Mouse (Mus musculus) kidney, adult 11 months (tissue): ENCODE results near the gene Arfgef2.

Experiments
- DNase-seq: peaks from one replicate; pipeline ENCODE4 v3.0.0; 2022

Arfgef2 gene

DNA sequence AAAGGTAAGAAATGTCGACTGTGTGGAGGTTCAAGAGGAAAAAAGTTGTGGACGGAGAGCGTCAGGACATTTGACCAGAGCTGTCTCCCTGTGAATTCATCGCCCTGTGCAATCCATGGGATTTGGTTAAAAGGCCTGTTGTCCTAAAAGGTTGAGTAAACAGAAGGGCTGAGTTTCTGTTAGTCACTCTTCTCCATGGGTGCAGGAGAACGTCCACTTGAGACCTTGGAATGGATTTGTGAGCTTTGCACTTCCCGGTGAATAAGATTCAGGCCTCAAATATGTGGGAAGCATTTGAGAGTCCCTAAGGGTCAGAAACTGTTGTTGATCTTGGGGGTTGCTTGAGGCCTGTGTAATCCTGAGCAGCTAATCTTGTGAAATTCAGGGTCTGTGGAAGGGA, 1.4 kb downstream of the Arfgef2 start:
- no peak for DNase-seq

DNA sequence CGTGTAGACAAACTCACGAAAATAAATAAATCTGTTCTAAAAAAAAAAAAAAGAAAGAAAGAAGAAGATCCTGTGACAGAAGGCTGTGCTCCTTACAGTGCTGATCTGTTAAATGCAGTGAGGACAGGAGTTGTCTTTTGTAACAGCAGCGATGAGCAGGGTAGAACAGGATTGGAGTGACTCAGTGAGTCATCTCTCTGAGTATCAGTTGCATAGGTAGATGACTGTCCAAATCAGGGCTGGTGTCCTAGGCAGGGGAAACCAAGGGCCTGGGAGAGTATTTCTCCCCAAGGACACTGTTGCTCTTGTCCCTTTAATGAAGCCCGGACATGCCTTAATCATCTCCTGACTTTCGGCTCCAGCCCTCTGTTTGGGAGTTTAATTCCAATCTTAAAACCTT, 4.1 kb downstream of the Arfgef2 start:
- no peak for DNase-seq

DNA sequence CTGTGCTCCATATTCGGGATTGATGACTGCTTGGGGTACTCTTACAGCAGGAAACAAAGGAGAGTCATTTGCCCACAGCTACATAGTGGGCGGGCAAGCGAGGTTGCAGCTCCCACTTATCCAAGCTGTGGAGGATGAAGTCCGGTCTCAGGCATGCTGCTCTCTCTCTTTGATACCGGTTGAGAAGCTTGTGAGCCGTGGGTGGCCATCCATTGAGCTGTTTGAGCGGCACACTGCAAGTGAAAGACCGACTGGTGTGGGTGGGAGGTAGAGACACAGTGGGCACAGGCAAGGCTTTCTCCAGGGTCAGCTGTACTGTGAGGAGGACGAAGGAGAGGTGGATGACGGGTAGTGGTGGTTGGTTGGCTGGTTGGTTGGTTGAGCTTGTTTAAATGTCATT, 5.4 kb downstream of the Arfgef2 start:
- no peak for DNase-seq

DNA sequence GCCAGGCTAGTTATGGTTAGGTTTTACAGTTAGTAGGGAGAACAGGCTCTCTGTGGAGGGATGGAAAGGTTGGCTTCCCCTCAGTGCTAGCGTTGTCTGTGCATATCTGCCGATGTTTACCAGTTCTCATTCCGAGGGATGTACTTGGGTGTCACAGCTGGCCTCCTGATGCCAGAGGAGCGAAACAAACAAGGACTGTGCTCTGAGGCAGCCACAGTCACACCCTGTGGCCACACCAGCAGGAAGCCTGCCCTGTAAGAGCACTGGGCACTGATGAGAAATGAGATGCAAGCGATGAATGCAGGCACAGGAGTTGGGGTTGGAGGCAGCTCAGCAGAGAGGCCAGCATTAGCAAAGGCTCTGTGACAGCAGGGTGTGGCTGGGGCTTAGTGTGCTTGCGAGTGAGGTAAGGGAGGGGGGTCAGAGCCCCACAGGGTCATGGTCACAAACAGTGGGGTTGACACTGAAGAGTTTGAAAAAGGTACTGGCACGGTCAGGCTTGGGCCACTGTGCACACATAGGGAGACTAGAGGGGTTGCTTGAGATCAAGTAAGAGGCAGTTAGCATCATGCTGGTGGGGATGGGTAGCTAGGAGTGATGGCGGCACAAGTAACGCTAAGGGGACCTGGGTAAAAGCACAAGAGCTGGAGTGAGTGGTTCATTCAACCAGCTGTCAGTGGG, 13.2 kb downstream of the Arfgef2 start:
- no peak for DNase-seq

DNA sequence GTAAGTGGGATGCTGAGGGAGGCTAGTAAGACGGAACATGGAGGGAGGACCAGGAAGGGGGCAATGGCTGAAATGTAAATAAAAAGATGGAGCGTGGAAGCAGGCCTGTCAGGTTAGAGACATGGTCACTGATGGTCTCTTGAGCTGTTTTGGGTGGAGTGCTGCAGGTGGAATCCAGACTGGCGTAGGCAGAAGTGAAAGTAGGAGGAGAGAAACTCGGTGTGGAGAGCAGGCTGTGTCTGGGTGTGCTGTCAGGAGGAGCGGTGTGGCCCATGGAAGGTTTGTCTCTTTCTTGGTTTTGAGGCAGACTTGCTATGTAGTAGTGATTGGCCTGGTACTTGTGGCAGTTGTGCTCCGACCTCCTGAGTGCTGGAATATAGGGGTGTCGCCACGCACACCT, 14.5 kb downstream of the Arfgef2 start:
- no peak for DNase-seq

DNA sequence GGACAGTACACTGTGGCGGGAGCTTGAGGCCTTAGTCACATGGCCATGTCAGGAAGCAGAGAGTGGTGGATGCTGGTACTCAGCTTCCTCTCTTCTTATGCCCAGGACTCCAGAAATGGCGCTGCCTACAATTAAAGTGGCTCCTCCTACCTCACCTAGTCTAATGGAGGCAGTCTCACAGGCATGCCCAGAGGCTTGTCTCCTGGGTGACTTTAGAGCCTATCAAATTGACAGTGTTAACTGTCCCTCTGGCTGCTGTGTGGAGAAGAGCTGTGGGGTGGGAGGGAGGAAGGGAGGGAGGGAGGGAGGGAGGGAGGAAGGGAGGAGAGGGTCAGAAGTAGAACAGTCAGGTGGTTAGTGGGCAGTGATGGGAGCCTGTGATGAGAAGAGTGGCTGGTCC, 15.5 kb downstream of the Arfgef2 start:
- no peak for DNase-seq

DNA sequence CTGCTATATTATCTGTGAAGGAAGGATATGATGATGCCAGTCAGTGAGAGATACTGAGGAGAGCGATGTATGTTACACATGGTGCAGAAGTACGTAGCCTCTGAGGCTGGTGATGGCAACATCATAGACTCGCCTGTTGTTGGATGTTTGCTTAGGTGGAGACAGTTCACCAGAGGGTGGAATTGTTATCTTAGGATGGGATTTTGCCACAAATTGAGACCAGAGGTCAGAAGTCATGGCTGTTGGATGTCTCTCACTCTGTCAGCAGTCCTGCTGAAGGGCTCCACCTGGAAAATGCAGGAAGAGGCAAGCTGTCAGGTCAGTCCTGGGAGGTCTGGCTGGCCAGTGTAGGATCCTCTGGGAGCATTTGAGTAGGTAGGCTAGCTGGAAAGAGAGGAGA, 16.0 kb downstream of the Arfgef2 start:
- DNase-seq = no peak

DNA sequence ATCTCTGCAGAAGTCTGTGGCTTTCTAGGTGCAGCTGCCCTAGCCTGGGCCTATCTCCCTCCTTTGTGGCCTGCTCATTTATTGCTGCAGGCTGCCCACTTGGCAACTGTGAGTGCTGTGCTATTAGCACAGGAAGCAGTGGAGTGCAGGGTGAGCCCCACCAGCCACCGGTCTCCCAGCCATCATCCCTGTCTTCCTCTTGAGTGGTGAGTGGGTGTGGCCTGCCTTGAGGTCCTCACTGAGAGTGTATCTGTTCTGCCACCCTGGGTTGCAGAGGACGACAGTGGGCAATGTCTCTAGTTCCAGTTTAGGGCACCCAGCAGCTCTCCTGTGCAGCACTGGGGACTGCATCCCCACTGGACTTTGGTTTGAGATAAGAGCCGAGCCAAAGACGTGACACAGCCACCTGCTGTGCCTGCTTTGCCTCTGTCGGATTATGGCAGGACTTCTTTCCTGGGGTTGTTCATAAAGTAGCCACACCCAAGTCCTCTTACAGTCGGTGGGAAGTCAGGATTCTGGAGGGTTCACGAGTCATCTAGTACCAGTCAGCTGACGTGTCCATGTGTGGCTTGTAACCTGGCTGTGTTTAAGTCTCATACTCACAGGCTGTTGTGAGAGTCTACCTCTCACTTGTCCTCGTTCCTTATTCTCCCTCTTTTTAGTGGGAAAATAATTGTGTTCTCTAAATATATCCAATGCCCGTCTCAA, 16.9 kb downstream of the Arfgef2 start:
- no peak for DNase-seq

DNA sequence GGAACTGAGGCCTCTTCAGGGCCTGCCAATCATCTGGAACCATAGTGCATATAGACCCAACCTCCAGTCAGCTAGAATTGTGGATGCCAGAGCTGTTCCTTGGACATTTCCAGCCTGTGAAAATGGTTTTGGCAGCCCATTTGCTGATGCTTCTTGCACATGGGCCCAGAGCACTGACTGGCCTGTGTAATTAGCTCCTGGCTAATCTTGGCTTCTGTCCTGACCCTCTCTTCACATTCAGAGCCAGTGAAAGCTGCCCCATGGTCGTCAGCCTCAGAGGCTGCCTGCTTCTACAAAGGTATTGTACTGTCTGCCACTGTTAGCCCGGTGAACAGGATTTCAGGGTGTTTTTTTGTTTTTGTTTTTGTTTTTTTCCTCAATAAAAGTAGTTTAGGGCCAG, 17.5 kb downstream of the Arfgef2 start:
- no peak for DNase-seq

DNA sequence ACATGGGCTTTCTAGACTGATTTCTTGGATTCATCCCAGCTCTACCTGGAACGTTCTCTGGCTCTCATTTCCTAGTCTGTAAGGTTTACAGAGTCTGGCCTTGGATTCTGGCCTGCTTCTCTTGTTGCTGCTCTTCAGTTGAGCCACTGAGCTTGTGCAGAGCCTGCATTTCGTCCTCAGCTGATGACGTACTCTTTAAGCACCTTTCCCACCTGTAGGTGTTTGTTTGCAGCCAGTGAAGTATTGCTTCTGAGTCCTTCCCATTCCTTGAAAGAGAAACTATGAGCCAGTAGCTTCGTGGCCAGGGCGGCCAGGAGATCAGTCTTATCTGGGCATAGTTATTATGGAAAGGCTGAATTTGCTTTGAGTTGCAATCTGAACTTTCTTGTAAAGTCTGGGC, 19.0 kb downstream of the Arfgef2 start:
- DNase-seq = no peak

DNA sequence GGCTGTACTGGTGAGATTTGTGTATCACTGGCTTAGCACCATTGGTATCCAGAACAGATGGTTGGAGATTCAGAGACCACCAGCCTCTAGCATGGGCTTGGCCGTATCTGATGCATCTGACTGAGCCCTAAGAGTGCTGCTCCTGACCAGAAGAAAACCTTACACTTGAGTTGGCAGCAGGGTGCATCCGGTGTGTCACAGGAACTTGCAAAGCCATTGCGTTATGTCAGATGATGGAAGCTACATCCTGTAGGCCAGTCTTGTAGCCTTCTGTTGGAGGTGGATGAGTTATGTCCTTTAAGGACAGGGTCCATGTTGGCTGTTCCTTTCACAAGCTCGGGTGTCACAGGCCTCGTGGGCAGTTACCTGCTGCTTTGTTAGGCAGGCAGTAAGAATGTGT, 19.6 kb downstream of the Arfgef2 start:
- peak; percentile 26 for DNase-seq

DNA sequence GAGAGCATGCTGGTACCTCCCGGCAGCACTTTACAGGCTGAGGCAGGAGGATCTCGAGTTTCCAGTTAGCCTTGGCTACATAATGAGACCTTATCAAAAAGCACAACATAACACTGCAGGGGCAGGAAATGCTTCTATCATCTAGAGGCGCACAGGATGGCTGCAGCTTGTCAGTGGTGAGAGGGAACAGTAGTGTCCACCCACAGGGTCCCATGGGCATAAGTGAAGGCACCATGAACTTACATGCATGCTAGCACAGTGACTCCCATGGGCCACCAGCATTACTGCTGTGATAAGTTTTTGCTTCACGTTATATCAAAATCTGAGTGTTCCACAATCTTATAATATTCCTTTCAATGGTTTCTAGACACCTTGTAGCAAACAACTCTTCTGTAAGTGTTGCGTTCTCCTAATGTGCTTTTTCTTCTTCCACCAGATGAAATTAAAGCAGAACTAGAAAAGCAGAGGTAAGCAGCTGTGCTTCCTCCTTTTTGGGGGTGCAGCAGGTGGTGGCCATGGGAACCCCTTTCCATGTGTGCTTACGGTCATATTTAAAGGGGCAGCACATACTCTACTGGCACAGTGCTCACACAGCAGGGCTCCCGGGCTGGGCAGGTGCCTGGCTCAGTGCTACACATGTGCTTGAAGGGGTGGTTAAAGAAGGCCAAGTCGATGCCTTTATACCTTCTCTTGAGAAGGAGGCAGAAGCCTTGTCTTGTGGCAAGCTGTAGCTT, 21.3 kb downstream of the Arfgef2 start:
- no peak for DNase-seq

DNA sequence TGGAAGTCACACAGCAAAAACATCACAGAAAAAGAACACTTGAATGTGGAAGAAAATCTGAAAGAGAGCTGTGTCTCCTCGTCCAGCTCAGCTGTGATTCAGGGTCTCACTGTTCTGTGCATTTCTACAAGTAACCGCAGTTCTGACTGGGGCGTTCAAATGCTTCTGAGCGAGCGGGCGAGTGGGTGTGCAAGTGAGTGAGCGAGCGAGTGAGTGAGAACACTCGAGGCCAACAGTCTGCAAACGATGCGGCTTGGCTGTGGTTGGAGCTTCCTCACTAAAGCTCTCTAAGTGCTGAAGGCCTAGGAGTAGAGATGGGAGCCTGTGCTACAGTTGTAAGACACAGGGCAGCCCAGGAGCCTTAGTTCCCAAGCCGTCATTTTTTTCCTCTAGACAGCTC, 22.9 kb downstream of the Arfgef2 start:
- no peak for DNase-seq

DNA sequence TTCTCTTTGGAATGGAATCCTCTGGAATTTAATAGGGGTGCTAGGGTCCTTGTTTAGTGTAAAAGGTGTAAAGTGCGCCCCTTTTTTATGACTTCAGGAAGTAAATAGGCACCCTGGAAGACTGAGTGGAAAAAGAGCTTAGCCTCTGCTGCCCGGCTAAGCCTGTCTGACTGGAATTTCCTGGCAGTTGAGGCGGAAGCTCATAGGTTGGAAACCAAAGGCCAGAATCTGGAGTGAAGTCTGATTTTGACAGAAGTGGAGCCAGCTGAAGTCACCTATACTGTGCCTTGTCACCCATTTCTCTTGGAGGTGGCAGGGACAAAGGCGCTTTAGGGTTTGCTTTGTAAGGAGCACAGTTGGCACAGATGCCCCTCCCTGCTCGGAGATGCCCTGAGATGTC, 25.0 kb downstream of the Arfgef2 start:
- no peak for DNase-seq

DNA sequence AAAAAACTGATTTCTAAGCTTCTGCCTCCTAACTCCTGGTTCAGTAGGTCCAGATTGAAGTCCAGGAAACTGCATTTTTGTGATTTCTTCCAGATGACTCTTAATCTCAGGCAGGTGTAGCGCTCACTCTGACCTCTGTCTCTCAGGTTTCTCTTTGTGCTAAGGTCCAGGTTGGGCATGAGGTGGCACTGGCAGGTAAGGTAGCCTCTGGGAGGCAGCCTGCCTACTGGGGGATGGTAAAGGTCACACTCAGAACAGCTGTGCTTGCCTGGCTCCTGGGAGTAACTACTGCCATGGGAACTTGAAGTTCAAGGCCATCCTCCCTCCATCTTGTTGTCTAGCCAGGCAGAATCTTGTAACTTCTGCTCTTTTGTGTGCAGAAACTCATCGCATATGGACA, 28.7 kb downstream of the Arfgef2 start:
- DNase-seq = peak; percentile 62

DNA sequence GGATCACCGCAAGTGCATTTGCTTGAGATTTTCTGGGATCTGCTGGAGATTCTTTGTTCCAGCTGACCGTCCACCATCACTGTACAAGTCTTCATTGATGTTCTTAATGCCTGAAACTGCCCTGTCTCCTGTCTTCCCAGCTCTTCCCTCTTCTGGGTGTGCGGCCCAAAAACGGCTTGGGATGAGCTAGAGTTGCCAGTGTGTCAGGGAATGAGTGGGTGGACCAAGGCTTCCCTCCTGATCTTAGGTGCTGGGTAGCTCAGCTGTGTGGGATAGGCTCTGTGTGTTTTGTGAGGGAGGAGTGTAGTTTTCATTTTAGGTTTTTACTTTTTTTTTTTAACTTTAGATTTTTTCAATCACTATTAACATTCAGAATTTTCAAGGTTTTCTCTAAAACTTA, 29.4 kb downstream of the Arfgef2 start:
- DNase-seq = no peak

DNA sequence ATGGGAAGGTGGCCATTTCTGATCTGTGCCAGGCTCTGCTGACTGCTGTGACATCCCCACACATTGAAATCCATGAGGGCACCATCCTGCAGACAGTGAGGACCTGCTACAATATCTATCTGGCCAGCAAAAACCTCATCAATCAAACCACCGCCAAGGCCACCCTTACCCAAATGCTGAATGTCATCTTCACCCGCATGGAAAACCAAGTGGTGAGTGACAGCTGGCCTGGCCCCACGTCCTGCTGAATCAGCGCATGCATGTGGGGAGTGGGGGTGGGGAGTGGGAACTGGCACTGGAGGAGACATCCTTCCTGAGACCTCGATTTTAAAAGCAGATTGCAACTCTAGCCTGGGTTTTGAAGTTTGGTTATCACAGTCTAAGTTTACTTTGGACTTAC, 30.2 kb downstream of the Arfgef2 start:
- no peak for DNase-seq

DNA sequence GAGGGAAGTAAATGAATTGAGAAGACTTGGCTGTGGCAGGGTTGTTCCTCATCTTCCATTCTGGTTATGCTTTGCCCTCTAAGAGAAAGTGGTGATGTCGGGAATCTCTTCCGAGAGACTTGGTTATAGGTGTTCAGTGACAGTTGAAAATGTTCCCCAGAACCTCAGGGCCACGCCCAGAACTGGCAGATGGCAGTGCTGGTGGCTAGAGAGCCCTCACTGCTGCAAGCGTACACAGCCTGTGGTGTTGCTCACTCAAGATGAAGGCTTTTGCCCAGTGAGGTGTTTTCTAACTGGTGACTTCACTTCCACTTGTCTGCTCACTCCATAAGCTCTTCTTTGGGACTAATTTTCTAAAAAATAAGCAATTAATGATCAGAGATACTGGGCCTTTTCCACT, 36.4 kb downstream of the Arfgef2 start:
- DNase-seq = no peak

DNA sequence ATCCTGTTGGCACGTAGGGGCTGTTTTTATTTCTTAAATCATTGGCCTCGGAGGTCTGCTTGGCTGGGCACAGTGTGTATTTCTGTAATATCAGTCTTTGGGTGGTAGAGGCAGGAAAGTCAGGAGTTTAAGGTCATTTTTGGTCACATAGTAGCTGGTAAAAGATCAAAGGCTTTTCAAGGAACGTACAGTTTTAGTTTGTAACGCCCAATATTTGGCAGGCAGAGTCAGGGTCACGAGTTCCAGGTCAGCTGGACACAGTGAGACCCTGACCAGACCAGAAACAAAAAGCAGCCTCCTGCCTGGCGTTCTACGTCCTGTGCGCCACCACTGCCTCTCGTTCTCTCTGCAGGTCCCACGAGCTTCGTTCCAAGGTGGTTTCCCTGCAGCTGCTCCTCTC, 45.3 kb downstream of the Arfgef2 start:
- no peak for DNase-seq

DNA sequence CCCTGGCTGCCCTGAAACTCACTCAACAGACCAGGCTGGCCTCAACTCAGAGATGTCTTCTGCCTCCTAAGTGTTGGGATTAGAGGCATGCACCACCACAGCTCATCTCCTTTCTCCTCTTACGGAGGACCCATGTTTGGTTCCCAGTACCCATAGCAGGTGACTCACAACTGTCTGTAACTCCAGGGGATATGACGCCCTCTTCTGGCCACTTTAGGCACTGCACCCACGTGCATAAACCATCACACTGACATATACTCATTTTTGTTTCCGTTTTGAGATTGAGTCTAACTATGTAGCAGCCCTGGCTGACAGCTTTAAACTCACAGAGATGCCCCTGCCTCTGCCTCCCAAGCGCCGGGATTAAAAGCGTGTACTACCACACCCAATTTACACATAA, 46.9 kb downstream of the Arfgef2 start:
- DNase-seq = no peak

DNA sequence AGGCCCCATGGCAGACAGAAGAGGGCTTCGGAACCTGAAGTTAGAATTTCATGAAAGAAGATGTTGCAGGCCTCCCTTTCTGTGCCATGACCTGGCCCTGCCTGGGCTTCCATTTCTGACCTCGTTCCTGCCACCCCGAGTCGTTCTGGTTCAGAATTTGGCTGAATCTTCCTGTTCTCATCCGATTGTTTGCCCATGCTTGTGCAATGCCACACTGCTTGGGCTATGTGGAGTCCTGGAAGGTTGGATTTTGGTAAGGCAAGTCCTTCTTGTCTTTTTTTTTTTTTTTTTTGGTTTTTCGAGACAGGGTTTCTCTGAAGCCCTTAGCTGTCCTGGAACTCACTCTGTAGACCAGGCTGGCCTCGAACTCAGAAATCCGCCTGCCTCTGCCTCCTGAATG, 50.4 kb downstream of the Arfgef2 start:
- DNase-seq = no peak

DNA sequence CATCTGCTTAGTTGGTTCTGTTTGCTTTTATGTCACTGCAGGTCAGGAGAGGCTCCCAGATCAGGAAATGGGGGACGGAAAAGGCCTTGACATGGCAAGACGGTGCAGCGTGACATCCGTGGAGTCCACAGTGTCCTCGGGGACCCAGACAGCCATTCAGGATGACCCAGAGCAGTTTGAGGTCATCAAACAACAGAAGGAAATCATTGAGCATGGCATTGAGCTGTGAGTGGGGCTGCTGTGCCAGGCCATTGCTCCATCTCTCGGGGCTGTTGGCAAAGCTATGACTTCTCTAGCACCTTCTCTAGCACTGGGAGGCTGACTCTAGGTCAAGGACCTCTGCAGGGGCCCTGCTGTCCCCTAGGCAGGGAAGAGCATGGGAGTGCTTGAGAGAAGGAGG, 51.0 kb downstream of the Arfgef2 start:
- no peak for DNase-seq

DNA sequence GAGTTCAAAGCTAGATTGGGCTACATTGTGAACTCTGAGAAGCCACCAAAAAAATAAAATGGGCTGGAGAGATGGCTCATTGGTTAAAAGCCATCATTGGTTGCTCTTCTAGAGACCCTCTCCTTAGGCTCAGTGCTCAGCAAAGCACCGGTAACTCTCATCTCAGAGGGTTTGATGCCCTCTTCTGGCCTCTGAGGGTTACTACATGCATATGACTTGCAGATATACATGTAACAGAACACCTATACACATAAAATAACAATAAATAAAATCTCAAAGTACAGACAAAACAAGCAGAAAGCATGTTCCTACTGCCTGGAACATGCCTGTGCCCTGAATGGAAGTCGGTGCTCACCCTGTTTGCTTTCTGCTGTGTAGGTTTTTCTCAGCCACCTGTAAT, 51.7 kb downstream of the Arfgef2 start:
- no peak for DNase-seq

DNA sequence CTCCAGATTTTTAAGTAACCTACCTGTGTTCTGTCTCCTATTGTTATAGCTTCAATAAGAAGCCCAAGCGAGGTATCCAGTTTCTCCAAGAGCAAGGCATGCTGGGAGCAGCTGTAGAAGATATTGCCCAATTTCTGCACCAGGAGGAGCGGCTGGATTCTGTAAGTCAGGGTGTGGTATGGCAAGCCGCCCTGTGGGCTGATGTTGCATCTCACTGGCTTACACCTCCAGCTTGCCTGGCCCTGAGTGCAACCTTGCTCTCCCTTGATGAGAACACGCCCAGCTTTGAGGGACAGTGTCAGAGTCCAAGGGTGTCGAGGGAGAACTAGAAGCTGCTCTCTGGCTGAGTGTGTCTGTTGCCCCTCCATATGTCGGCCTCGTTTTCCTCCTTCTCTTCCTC, 53.8 kb downstream of the Arfgef2 start:
- no peak for DNase-seq
